ENCODE assay signal across 11 mouse cellular contexts in the genomic region with DNA sequence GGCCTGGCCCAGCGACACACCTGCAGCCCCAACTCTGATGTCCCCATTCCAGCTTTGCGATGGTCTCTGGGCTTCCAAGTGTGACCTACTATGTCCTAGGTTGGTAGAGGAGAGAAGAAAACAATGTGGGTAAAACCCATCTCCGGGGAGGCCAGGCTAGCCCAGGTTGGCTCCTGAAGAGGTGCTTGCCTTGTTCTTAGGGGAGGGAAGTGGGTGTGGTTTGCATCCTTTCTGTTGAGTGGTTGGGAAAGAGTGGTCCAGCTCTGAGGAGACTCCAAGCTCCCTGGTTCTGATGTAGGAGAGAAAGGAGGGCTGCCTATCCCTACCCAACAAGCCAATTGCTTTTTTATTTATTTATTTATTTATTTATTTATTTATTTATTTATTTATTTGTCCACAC. TPM values are rescaled to one million over a fixed set of nuclear protein-coding genes. Genes with fewer than 3 reads are reported as not detected.
DNase-seq lines count a peak whose midpoint lies in the region; ATAC-seq and TF ChIP-seq lines count a peak whose summit lies in the region.
"Had no signal": no experiment of that assay in that cellular context is flagged by ENCODE, and none has a peak within 500 bp of the region (broad histone marks: within the 10 kb centered on the region; RNA-seq: fewer than 3 reads in every experiment).

No protein-coding gene starts in this region.

- peaks cover 2% of the 10 kb centered on the region for H3K27me3 ChIP-seq in heart, embryonic 16.5 days (ENCODE audit: control insufficient read depth, insufficient read depth, low read length)
- H3K27me3 ChIP-seq in neural tube, embryonic 12.5 days (replicated peaks), result peaks cover 34% of the 10 kb centered on the region
- no peaks in the 10 kb centered on the region for H3K27me3 ChIP-seq in limb, embryonic 11.5 days (ENCODE audit: control insufficient read depth, insufficient read depth, low read length)

- no peak overlapping the region; the same call in 1 of the 2 replicates for H3K9ac ChIP-seq in heart, embryonic 16.5 days (ENCODE audit: low read length)
- 0 out of 2 replicates have a peak overlapping the region, but pooled peaks have one; percentile 29 for H3K9ac ChIP-seq in neural tube, embryonic 12.5 days
- H3K9ac ChIP-seq in limb, embryonic 11.5 days (ENCODE audit: low read length), result no peak overlapping the region

- no peaks in the 10 kb centered on the region for H3K36me3 ChIP-seq in heart, embryonic 16.5 days (ENCODE audit: control insufficient read depth, insufficient read depth)
- no peaks in the 10 kb centered on the region for H3K36me3 ChIP-seq in neural tube, embryonic 12.5 days
- peaks cover 2% of the 10 kb centered on the region; the same call in 1 of the 2 replicates for H3K36me3 ChIP-seq in limb, embryonic 11.5 days (ENCODE audit: control insufficient read depth, insufficient read depth, low read length)

- no peak overlapping the region for H3K4me3 ChIP-seq in heart, embryonic 16.5 days (ENCODE audit: low read length)
- no peak overlapping the region for H3K4me3 ChIP-seq in neural tube, embryonic 12.5 days
- H3K4me3 ChIP-seq in limb, embryonic 11.5 days (ENCODE audit: low read depth, low read length), result no peak overlapping the region
- no peak overlapping the region for H3K4me3 ChIP-seq in left cerebral cortex, adult 2 months
- H3K4me3 ChIP-seq: layer of hippocampus, adult 2 months had no signal

- H3K9me3 ChIP-seq in heart, embryonic 16.5 days (replicated peaks; ENCODE audit: control insufficient read depth, low read length), result no peaks in the 10 kb centered on the region
- H3K9me3 ChIP-seq in neural tube, embryonic 12.5 days, result no peaks in the 10 kb centered on the region
- no peaks in the 10 kb centered on the region for H3K9me3 ChIP-seq in limb, embryonic 11.5 days (ENCODE audit: control insufficient read depth, low read length)

- H3K4me1 ChIP-seq in heart, embryonic 16.5 days (ENCODE audit: control insufficient read depth, insufficient read depth, low read length), result peaks cover 22% of the 10 kb centered on the region
- peaks cover 12% of the 10 kb centered on the region for H3K4me1 ChIP-seq in neural tube, embryonic 12.5 days
- peaks cover 51% of the 10 kb centered on the region for H3K4me1 ChIP-seq in limb, embryonic 11.5 days (ENCODE audit: control insufficient read depth, insufficient read depth, low read length)

- no peak for DNase-seq in heart, postnatal 36 days
- no peak for DNase-seq in neural tube, embryonic 10.5 days (ENCODE audit: extremely low spot score, low spot score)
- no peak for DNase-seq in limb, embryonic 11.5 days (ENCODE audit: low spot score)
- no peak for DNase-seq in adrenal gland, postnatal 36 days
- no peak for DNase-seq in left cerebral cortex, adult 2 months (ENCODE audit: extremely low spot score in 1 of 2, low spot score in 2 of 2)
- DNase-seq in left cerebral cortex, postnatal 25 days (ENCODE audit: low spot score in 2 of 2), result no peak
- DNase-seq: adrenal gland, adult 8-10 months; cerebellum, adult 18-20 months had no signal

- intact Hi-C loops in heart, postnatal 36 days (cut with DNase I), result no loop called here
- intact Hi-C loops in left cerebral cortex, adult 2 months (cut with DNase I), result no loop called here
- intact Hi-C loops in left cerebral cortex, postnatal 25 days (cut with DNase I), result no loop called here

- no peak for ATAC-seq in heart, embryonic 16.5 days (replicated peaks; ENCODE audit: extremely low read depth, insufficient read depth, low FRiP score)
- no peak for ATAC-seq in neural tube, embryonic 12.5 days (ENCODE audit: low FRiP score, low read depth)
- no peak for ATAC-seq in limb, embryonic 11.5 days (ENCODE audit: insufficient number of reproducible peaks, low FRiP score, low TSS enrichment, low read depth)

- 59% methylated on average over 3 of the region's 3 CpGs for WGBS in heart, embryonic 16.5 days
- 49% methylated on average over 3 of the region's 3 CpGs for WGBS in neural tube, embryonic 12.5 days
- 39% methylated on average over 3 of the region's 3 CpGs for WGBS in limb, embryonic 11.5 days

- no peak for TF ChIP-seq CTCF in left cerebral cortex, adult 2 months (IDR thresholded peaks at IDR 0.05)

- peak overlapping the region; percentile 45; the same call in 1 of the 2 replicates for H3K4me2 ChIP-seq in heart, embryonic 16.5 days (ENCODE audit: low read depth, low read length)
- no peak overlapping the region for H3K4me2 ChIP-seq in neural tube, embryonic 12.5 days (replicated peaks)
- peak overlapping the region; percentile 49; the same call in 1 of the 2 replicates for H3K4me2 ChIP-seq in limb, embryonic 11.5 days (ENCODE audit: low read depth, severe bottlenecking)

- H3K27ac ChIP-seq in heart, embryonic 16.5 days (ENCODE audit: low read length), result no peak overlapping the region
- no peak overlapping the region for H3K27ac ChIP-seq in neural tube, embryonic 12.5 days
- peak overlapping the region; percentile 93 for H3K27ac ChIP-seq in limb, embryonic 11.5 days (replicated peaks; ENCODE audit: low read depth, low read length)
- no peak overlapping the region for H3K27ac ChIP-seq in left cerebral cortex, adult 2 months
- H3K27ac ChIP-seq: layer of hippocampus, adult 2 months had no signal

RNA-seq across cellular contexts. Expression of a gene that starts 30.7 kb away (rescaled TPM):
- 10.8 and 13.9 TPM in 2 replicates for polyA plus RNA-seq in heart, embryonic 16.5 days (2015; fragmentation: Nextera tagmentation; extraction: Ambion mirVana)
- total RNA-seq in heart, postnatal 36 days (2021), result 1 to 10 TPM in 1 of 2 experiments, under 1 TPM in 1; 0.41 to 1.1 TPM
- 9.8 and 11.3 TPM in 2 replicates for polyA plus RNA-seq in neural tube, embryonic 12.5 days (2016; fragmentation: Nextera tagmentation; extraction: Ambion mirVana)
- polyA plus RNA-seq in limb, embryonic 11.5 days (2014; fragmentation: Nextera tagmentation; extraction: Ambion mirVana), result 138 and 155 TPM in 2 replicates
- 1 to 10 TPM in 1 of 2 experiments, under 1 TPM in 1; 0.46 to 2.2 TPM for total RNA-seq in adrenal gland, postnatal 36 days (2021)
- total RNA-seq in left cerebral cortex, adult 2 months (2021), result 1 to 10 TPM; 1.5 to 1.7 TPM
- total RNA-seq in left cerebral cortex, postnatal 25 days (2021), result 1 to 10 TPM; 1.3 to 2.4 TPM

RNA-seq across cellular contexts. Expression of a gene that starts 35.3 kb away (rescaled TPM):
- polyA plus RNA-seq in heart, embryonic 16.5 days (2015; fragmentation: Nextera tagmentation; extraction: Ambion mirVana), result 20.1 and 22.5 TPM in 2 replicates
- 1 to 10 TPM; 7.3 to 8.1 TPM for total RNA-seq in heart, postnatal 36 days (2021)
- 38.0 and 41.3 TPM in 2 replicates for polyA plus RNA-seq in neural tube, embryonic 12.5 days (2016; fragmentation: Nextera tagmentation; extraction: Ambion mirVana)
- polyA plus RNA-seq in limb, embryonic 11.5 days (2014; fragmentation: Nextera tagmentation; extraction: Ambion mirVana), result 38.7 and 40.4 TPM in 2 replicates
- total RNA-seq in adrenal gland, postnatal 36 days (2021), result 10 to 100 TPM; 23.9 to 27.0 TPM
- total RNA-seq in left cerebral cortex, adult 2 months (2021), result 10 to 100 TPM; 35.4 to 40.5 TPM
- 10 to 100 TPM; 36.7 to 38.6 TPM for total RNA-seq in left cerebral cortex, postnatal 25 days (2021)

RNA-seq across cellular contexts. Expression of a gene that starts 57.8 kb away (rescaled TPM):
- 90.0 and 90.4 TPM in 2 replicates for polyA plus RNA-seq in heart, embryonic 16.5 days (2015; fragmentation: Nextera tagmentation; extraction: Ambion mirVana)
- total RNA-seq in heart, postnatal 36 days (2021), result 10 to 100 TPM; 23.4 to 27.8 TPM
- polyA plus RNA-seq in neural tube, embryonic 12.5 days (2016; fragmentation: Nextera tagmentation; extraction: Ambion mirVana), result 111 and 119 TPM in 2 replicates
- polyA plus RNA-seq in limb, embryonic 11.5 days (2014; fragmentation: Nextera tagmentation; extraction: Ambion mirVana), result 102 and 109 TPM in 2 replicates
- total RNA-seq in adrenal gland, postnatal 36 days (2021), result 10 to 100 TPM; 49.6 to 52.2 TPM
- total RNA-seq in left cerebral cortex, adult 2 months (2021), result 10 to 100 TPM; 35.2 to 38.8 TPM
- 10 to 100 TPM; 35.0 to 37.2 TPM for total RNA-seq in left cerebral cortex, postnatal 25 days (2021)
